Mouse (Mus musculus) brown adipose tissue, adult 24 weeks (tissue): ENCODE data around the gene 1810009J06Rik. TPM values are rescaled to one million over a fixed set of nuclear protein-coding genes. Genes with fewer than 3 reads are reported as not detected.
"Not testable (repeated sequence)": the region's sequence is repeated elsewhere in the genome, so short reads cannot be mapped to it uniquely, and the experiment has no call there.

Experiments used
- H3K27ac ChIP-seq: fragments of 200-500 bp; replicated peaks from 2 replicates; pipeline ENCODE4 v1.5.1; 2012; ENCODE audit warnings: low read depth, mild to moderate bottlenecking, low read length
- H3K4me1 ChIP-seq: fragments of 200-500 bp; 2 replicates; pipeline ENCODE4 v1.6.1; 2012; ENCODE audit warnings: low read length, mixed read lengths; ENCODE audit not compliant: control insufficient read depth, insufficient read depth, insufficient read length
- H3K4me3 ChIP-seq: fragments of 200-500 bp; 2 replicates; pipeline ENCODE4 v1.5.1; 2012; ENCODE audit warnings: low read depth, mild to moderate bottlenecking, low read length, moderate library complexity; ENCODE audit not compliant: insufficient read depth
- polyA plus RNA-seq: library from polyadenylated mRNA; stranded (reverse); fragments of >200 nt; gene quantifications from 2 replicates; pipeline ENCODE4 v1.2.4, GENCODE M21; 2012; ENCODE audit not compliant: missing spikeins, insufficient read depth, insufficient read length

The 1810009J06Rik gene
- not detected in 2 replicates for polyA plus RNA-seq

- not testable (repeated sequence) for H3K4me3 ChIP-seq, H3K27ac ChIP-seq, H3K4me1 ChIP-seq
These were observed at the start of gene 1810009J06Rik for GRCm38 (mm10) chr6:40964454-40964853. Gene 1810009J06Rik, plus strand, starts transcription at chr6:40964754.

- Histone ChIP-seq H3K27ac (no peak overlapping the region), H3K4me1 (no peaks in the 10 kb centered on the region), H3K4me3 (no peak overlapping the region)
These were observed 44.6 kb upstream of the 1810009J06Rik start for GRCm38 (mm10) chr6:40919954-40920353.

DNA sequence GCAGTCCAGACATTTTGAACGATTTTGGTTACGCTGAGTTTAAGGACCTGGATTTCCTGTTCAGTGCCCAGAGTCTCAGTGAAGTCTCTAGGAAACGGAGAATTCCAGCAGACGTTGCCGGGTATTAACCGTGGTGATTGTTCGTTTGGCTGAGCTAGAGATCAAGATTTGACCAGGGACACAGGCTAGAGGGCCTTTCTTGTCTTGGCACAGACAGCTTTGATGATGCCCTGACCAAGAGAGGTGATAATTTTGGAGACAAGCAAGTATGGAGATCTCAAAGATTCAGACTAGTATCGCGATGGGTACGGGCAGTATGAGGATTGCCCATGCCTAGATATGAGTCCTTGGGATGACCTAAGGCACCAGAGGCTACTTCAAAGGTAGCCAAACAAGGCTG lies 24.1 kb upstream of the 1810009J06Rik start, which contains the start of gene 1700074P13Rik:
TSS of gene 1700074P13Rik (minus strand) at position 101 of the 400 bp plus-strand sequence.
- no peak within 1 kb of the TSS for H3K4me3 ChIP-seq
- H3K27ac ChIP-seq = no peak within 1 kb of the TSS
- H3K4me1 ChIP-seq = no peaks in the 10 kb centered on the region

DNA sequence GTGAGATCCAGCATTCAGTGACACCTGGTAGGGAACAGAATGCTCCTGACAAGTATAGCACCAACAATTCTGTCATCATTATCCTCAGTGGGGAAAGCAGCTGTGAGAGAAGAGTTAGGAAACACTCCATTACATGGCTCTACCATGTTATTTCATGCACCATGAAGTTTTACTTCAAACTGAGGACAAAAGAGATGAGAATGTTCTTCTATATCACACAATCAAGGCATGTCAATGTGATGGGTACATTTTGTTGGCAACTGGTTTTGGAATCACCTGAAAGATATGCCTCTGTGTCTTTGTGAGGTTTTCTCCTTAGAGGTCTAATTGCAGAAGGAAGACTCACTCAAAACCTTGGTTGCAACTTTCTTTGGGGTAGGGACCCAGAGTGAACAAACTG lies 12.8 kb upstream of the 1810009J06Rik start, which contains the start of gene Gm4744:
TSS of gene Gm4744 (minus strand) at position 101 of the 400 bp plus-strand sequence.
- H3K4me1 ChIP-seq = no peaks in the 10 kb centered on the region
- no peak within 1 kb of the TSS for H3K4me3 ChIP-seq

GRCm38 (mm10) chr6:40953716-40954115 lies 10.8 kb upstream of the 1810009J06Rik start:
- no peak overlapping the region for H3K27ac ChIP-seq
- no peak overlapping the region for H3K4me3 ChIP-seq
- no peaks in the 10 kb centered on the region for H3K4me1 ChIP-seq

More for the DNA sequence above, 12.8 kb upstream of the 1810009J06Rik start, which contains the start of gene Gm4744:
- no peak within 1 kb of the TSS for H3K27ac ChIP-seq

DNA sequence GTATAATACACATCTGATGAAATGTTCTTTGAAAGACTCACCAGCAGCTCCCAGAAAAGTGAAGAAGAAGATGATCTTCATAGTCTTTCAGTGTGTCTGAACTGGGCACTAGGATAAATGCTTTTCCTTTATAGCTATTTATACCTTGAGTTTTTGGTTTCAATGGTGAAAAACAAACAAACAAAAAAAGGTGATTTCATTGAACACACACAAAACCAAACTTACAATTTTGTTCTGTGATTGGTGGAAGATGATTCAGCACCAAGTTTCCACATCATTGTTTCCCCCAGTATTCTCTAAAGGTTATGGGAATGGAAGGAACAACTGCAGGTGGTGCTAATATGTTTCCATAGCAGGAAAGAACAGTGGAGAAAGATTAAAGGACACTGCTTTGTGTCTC lies 34.8 kb downstream of the 1810009J06Rik start, which contains the start of gene Gm2663:
TSS of gene Gm2663 (minus strand) at position 101 of the 400 bp plus-strand sequence.
- H3K27ac ChIP-seq, H3K4me1 ChIP-seq, H3K4me3 ChIP-seq: not testable (repeated sequence)

GRCm38 (mm10) chr6:41015065-41015464 lies 50.5 kb downstream of the 1810009J06Rik start:
- Histone ChIP-seq H3K4me1 (no peaks in the 10 kb centered on the region), H3K27ac (no peak overlapping the region), H3K4me3 (no peak overlapping the region)

Other genes starting within 250 kb of the 1810009J06Rik start
- gene Moxd2, start 77.3 kb upstream of the 1810009J06Rik start, polyA plus RNA-seq = not detected in 2 replicates
- not detected in 2 replicates for gene Prss58, start 64.4 kb upstream of the 1810009J06Rik start, polyA plus RNA-seq
- not detected in 2 replicates for gene 1700074P13Rik, start 24.2 kb upstream of the 1810009J06Rik start, polyA plus RNA-seq
- gene Gm4744, start 12.9 kb upstream of the 1810009J06Rik start, polyA plus RNA-seq = not detected in 2 replicates
- gene Gm2663, start 34.7 kb downstream of the 1810009J06Rik start, polyA plus RNA-seq = not detected in 2 replicates
- not detected in 2 replicates for gene 2210010C04Rik, start 70.8 kb downstream of the 1810009J06Rik start, polyA plus RNA-seq